Mouse (Mus musculus) forelimb bud, embryonic 11.5 days (tissue): ENCODE measurements at regions not wholly inside any gene's neighbourhood (a gene's known extent, or its start where the extent isn't known, plus 50 kb on each side); places are given as distances from the start of the nearest gene placed in this dataset.

Experiments
- DNase-seq: peaks from one replicate; pipeline ENCODE4 v3.0.0-alpha.2; 2012; ENCODE audit warnings: low read depth, low spot score

GRCm38 (mm10) chr13:84760978-84761377, 428.2 kb upstream of the Ccnh start:
- no peak for DNase-seq

GRCm38 (mm10) chr13:84761821-84762220, 427.4 kb upstream of the Ccnh start:
- no peak for DNase-seq

- DNase-seq = no peak
Observed at GRCm38 (mm10) chr13:84763916-84764315, 425.3 kb upstream of the Ccnh start.

- no peak for DNase-seq
Observed at GRCm38 (mm10) chr13:84771956-84772355, 417.3 kb upstream of the Ccnh start.

GRCm38 (mm10) chr13:84783017-84783937, 405.9 kb upstream of the Ccnh start:
- DNase-seq = no peak

- DNase-seq = no peak
Observed at GRCm38 (mm10) chr13:84804241-84804980, 384.8 kb upstream of the Ccnh start.

- DNase-seq = no peak
Observed at GRCm38 (mm10) chr13:84805190-84805589, 384.0 kb upstream of the Ccnh start.

- no peak for DNase-seq
Observed at GRCm38 (mm10) chr13:84809605-84810004, 379.6 kb upstream of the Ccnh start.
